Mouse (Mus musculus) neural tube, embryonic 14.5 days (tissue): ENCODE measurements around the gene Pak1ip1. TPM values are rescaled to one million over a fixed set of nuclear protein-coding genes. Genes with fewer than 3 reads are reported as not detected.

ENCODE experiments used
- ATAC-seq: fragments of 200-750 bp; cut with Nextera tagmentation; 2 replicates; pipeline ENCODE4 v1.8.0; 2017; ENCODE audit warnings: low read depth, mild to moderate bottlenecking, moderate TSS enrichment, moderate library complexity
- H3K27ac ChIP-seq: fragments of 300-500 bp; sonication (generic); 2 replicates; pipeline ENCODE4 v1.5.1; 2014; ENCODE audit warnings: low read depth, mild to moderate bottlenecking, control low read depth, low read length, moderate library complexity, mixed read lengths
- H3K27me3 ChIP-seq: fragments of 300-500 bp; sonication (generic); 2 replicates; pipeline ENCODE4 v1.6.1; 2014; ENCODE audit warnings: low read length; ENCODE audit not compliant: control insufficient read depth, insufficient read depth
- H3K36me3 ChIP-seq: fragments of 300-500 bp; sonication (generic); 2 replicates; pipeline ENCODE4 v1.6.1; 2014; ENCODE audit warnings: low read length, mixed read lengths; ENCODE audit not compliant: control insufficient read depth, insufficient read depth
- H3K4me1 ChIP-seq: fragments of 300-500 bp; sonication (generic); 2 replicates; pipeline ENCODE4 v1.6.1; 2014; ENCODE audit warnings: low read length; ENCODE audit not compliant: control insufficient read depth, insufficient read depth
- H3K4me2 ChIP-seq: fragments of 300-500 bp; sonication (generic); 2 replicates; pipeline ENCODE4 v1.6.1; 2014; ENCODE audit warnings: mild to moderate bottlenecking, low read depth, low read length, control low read depth
- H3K4me3 ChIP-seq: fragments of 300-500 bp; sonication (generic); 2 replicates; pipeline ENCODE4 v1.5.1; 2014; ENCODE audit warnings: low read depth, low read length, control low read depth, mixed read lengths
- H3K9ac ChIP-seq: fragments of 300-500 bp; sonication (generic); replicated peaks from 2 replicates; pipeline ENCODE4 v1.6.1; 2014; ENCODE audit warnings: low read depth, mild to moderate bottlenecking, control low read depth, low read length, mixed read lengths
- H3K9me3 ChIP-seq: fragments of 300-500 bp; sonication (generic); 2 replicates; pipeline ENCODE4 v1.6.1; 2016; ENCODE audit warnings: low read length; ENCODE audit not compliant: control insufficient read depth
- WGBS: fragments of 180-500 bp; shearing (Covaris S2); extraction: QIAGEN DNeasy Blood & Tissue Kit; methylation state at CpG from one replicate; pipeline ENCODE4 v1.1.7; 2014; 5-methylcytosine and 5-hydroxymethylcytosine counted together
- polyA plus RNA-seq: library from polyadenylated mRNA; unstranded; fragments of >200 nt; fragmentation: Nextera tagmentation; extraction: Ambion mirVana; gene quantifications from 2 replicates; pipeline ENCODE4 v1.2.1, GENCODE M21; 2014

Gene Pak1ip1
- polyA plus RNA-seq, 1 experiment from 2014 or later, result 55.5 TPM

DNA sequence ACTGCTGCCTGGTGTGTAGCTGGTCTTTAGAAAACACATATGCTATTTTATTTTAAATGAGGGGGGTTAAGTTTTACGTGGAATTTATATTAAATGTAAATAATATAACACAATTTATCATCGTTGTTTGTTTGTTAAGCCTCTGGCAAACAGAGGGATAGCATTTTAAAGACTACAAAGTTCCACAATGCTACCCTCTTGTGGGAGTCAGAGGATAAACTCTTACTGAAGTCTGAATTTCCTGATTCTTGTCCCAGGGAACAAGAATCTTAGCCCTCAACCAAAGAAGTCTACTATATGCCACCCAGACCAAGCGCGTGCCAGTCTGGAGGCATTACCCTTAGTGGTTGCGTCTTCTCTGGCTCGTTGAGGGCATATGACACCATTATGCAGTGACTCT is 46.5 kb downstream of the Pak1ip1 start:
- Histone ChIP-seq H3K36me3 (no peaks in the 10 kb centered on the region), H3K9ac (no peak overlapping the region), H3K4me2 (no peak overlapping the region), H3K27me3 (no peaks in the 10 kb centered on the region), H3K27ac (no peak overlapping the region), H3K9me3 (no peaks in the 10 kb centered on the region), H3K4me3 (no peak overlapping the region), H3K4me1 (no peaks in the 10 kb centered on the region)
- WGBS, result 85% methylated on average over 6 of the region's 6 CpGs
- no peak for ATAC-seq

DNA sequence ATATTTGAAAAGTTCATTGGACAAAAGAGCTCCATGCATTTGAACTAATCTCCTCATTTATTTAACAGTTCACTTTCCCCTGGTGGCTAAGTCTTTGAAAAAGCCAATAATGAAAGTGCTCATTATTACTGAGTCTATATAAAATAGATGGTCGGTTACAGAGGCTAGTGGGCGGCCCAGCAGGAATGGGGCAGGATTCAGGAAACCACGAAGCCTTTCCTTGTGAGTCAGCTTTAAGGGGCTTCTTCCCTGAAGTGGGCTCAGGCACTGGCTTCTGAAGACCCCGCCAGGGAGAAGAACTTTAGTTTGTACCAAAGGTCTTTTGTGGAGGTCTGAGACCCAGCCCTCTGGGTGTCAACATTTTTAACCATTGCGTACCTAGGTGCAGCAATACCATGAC is 51.1 kb downstream of the Pak1ip1 start:
- whole genome bisulfite sequencing, result 64% methylated on average over 5 of the region's 5 CpGs
- Histone ChIP-seq H3K27me3 (no peaks in the 10 kb centered on the region), H3K36me3 (no peaks in the 10 kb centered on the region), H3K4me3 (no peak overlapping the region), H3K4me1 (no peaks in the 10 kb centered on the region), H3K27ac (no peak overlapping the region), H3K4me2 (no peak overlapping the region), H3K9ac (no peak overlapping the region), H3K9me3 (no peaks in the 10 kb centered on the region)
- no peak for ATAC-seq

Other genes starting within 250 kb of the Pak1ip1 start
- 6.1 and 7.9 TPM in 2 replicates for gene Gcnt2, start 141.3 kb upstream of the Pak1ip1 start, polyA plus RNA-seq
- 126 and 151 TPM in 2 replicates for gene Tmem14c, start 15.3 kb downstream of the Pak1ip1 start, polyA plus RNA-seq
- gene Mak, start 78.7 kb downstream of the Pak1ip1 start, polyA plus RNA-seq, result 0.72 and 0.83 TPM in 2 replicates
- gene Gcm2, start 110.0 kb downstream of the Pak1ip1 start, polyA plus RNA-seq, result not detected in 2 replicates
- not detected in 2 replicates for gene Sycp2l, start 113.3 kb downstream of the Pak1ip1 start, polyA plus RNA-seq
- gene Elovl2, start 219.4 kb downstream of the Pak1ip1 start, polyA plus RNA-seq, result 43.5 and 45.3 TPM in 2 replicates
- gene Smim13, start 248.8 kb downstream of the Pak1ip1 start, polyA plus RNA-seq, result 30.0 and 31.7 TPM in 2 replicates